Mouse (Mus musculus) heart, embryonic 11.5 days (tissue): ENCODE results near the gene Mfrp. TPM values are rescaled to one million over a fixed set of nuclear protein-coding genes. Genes with fewer than 3 reads are reported as not detected.
A peak's percentile ranks its signal among the peaks of the same experiment; 100 is the strongest.

ENCODE experiments used
- ATAC-seq: fragments of 200-750 bp; cut with Nextera tagmentation; replicated peaks from 2 replicates; pipeline ENCODE4 v1.8.0; 2017; ENCODE audit warnings: moderate library complexity; ENCODE audit not compliant: insufficient number of reproducible peaks, low FRiP score, low TSS enrichment
- H3K27ac ChIP-seq: fragments of 300-500 bp; sonication (generic); 2 replicates; pipeline ENCODE4 v1.5.1; 2014; ENCODE audit warnings: mild to moderate bottlenecking, low read depth, low read length
- H3K27me3 ChIP-seq: fragments of 300-500 bp; sonication (generic); 2 replicates; pipeline ENCODE4 v1.6.1; 2014; ENCODE audit warnings: mild to moderate bottlenecking, low read length, mixed read lengths; ENCODE audit not compliant: control insufficient read depth, insufficient read depth
- H3K36me3 ChIP-seq: fragments of 300-500 bp; sonication (generic); 2 replicates; pipeline ENCODE4 v1.6.1; 2014; ENCODE audit warnings: mild to moderate bottlenecking, low read length, moderate library complexity, mixed read lengths; ENCODE audit not compliant: control insufficient read depth, insufficient read depth
- H3K4me1 ChIP-seq: fragments of 300-500 bp; sonication (generic); 2 replicates; pipeline ENCODE4 v1.6.1; 2014; ENCODE audit warnings: low read length; ENCODE audit not compliant: control insufficient read depth, insufficient read depth
- H3K4me2 ChIP-seq: fragments of 300-500 bp; sonication (generic); 2 replicates; pipeline ENCODE4 v1.6.1; 2014; ENCODE audit warnings: mild to moderate bottlenecking, moderate library complexity
- H3K4me3 ChIP-seq: fragments of 300-500 bp; sonication (generic); 2 replicates; pipeline ENCODE4 v1.5.1; 2014; ENCODE audit warnings: low read depth, low read length
- H3K9ac ChIP-seq: fragments of 300-500 bp; sonication (generic); 2 replicates; pipeline ENCODE4 v1.6.1; 2014; ENCODE audit warnings: mild to moderate bottlenecking, low read depth, low read length, moderate library complexity
- H3K9me3 ChIP-seq: fragments of 300-500 bp; sonication (generic); replicated peaks from 2 replicates; pipeline ENCODE4 v1.6.1; 2016; ENCODE audit warnings: low read length; ENCODE audit not compliant: control insufficient read depth
- WGBS: fragments of 180-500 bp; shearing (Covaris S2); extraction: QIAGEN DNeasy Blood & Tissue Kit; methylation state at CpG from one replicate; pipeline ENCODE4 v1.1.7; 2014; ENCODE audit not compliant: insufficient replicate concordance; 5-methylcytosine and 5-hydroxymethylcytosine counted together
- polyA plus RNA-seq: library from polyadenylated mRNA; unstranded; fragments of >200 nt; fragmentation: Nextera tagmentation; extraction: Ambion mirVana; gene quantifications from 2 replicates; pipeline ENCODE4 v1.2.1, GENCODE M21; 2014

Gene Mfrp
- polyA plus RNA-seq, 1 experiment from 2014 or later, result 0.16 TPM

DNA sequence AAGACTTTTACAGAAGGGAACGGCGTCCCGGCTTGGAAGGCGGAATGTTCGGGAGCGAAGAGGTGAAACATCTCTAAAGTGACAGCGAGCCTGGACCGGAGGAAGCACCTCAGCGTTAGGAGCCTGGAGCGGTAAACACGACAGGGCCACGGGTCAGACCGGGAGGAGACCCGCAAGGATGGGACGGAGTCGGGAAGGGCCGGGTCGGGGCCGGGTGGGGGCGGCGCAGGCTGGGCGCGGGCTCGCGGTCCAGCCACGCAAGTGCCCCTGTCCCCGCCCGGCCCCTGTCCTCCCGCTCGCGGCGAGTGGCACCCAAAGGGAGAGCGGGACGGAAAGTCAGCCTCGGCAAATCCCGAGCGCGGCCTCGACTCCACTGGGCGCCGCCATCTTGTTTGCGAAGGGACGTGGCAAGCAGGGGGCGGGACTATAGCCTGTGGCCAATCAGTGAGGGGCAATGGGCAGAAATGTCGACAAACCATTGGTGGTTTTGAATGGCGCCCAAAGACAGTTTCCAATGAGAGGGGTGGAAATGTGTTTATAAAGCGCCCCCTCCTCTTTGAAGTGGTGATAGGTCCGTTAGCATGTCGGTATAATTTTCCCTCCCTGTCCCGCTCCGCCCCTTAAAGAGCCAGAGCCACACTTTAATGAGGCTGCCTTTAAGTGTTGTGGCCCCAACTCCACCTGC is 11.7 kb downstream of the Mfrp start, which contains the start of the genes Gm49380 and Rnf26:
Gene Gm49380 (minus strand): TSS at position 396 of the 685 bp plus-strand sequence.
Gene Rnf26 (minus strand): TSS at position 413 of the 685 bp plus-strand sequence.
- under 1% methylated on average over 51 of the region's 51 CpGs for WGBS
- no peaks in the 10 kb centered on the region for H3K27me3 ChIP-seq
- 0 out of 2 replicates have a peak, but pooled peaks cover 4% of the 10 kb centered on the region for H3K36me3 ChIP-seq
- H3K4me3 ChIP-seq, result peak within 1 kb of the TSS; percentile 82
- H3K9me3 ChIP-seq, result no peaks in the 10 kb centered on the region
- ATAC-seq, result peak; percentile 92
- peak within 1 kb of the TSS; percentile 64 for H3K4me2 ChIP-seq
- peaks cover 23% of the 10 kb centered on the region for H3K4me1 ChIP-seq
- H3K9ac ChIP-seq, result peak within 1 kb of the TSS; percentile 93
- H3K27ac ChIP-seq, result peak within 1 kb of the TSS; percentile 66

- Histone ChIP-seq H3K4me2 (no peak overlapping the region), H3K27ac (no peak overlapping the region), H3K36me3 (no peaks in the 10 kb centered on the region), H3K9me3 (no peaks in the 10 kb centered on the region), H3K9ac (no peak overlapping the region), H3K4me1 (peaks cover 11% of the 10 kb centered on the region), H3K27me3 (no peaks in the 10 kb centered on the region), H3K4me3 (no peak overlapping the region)
- no peak for ATAC-seq
- 59% methylated on average over 2 of the region's 2 CpGs for WGBS
These were observed 12.9 kb downstream of the Mfrp start for GRCm38 (mm10) chr9:44114453-44114852.

DNA sequence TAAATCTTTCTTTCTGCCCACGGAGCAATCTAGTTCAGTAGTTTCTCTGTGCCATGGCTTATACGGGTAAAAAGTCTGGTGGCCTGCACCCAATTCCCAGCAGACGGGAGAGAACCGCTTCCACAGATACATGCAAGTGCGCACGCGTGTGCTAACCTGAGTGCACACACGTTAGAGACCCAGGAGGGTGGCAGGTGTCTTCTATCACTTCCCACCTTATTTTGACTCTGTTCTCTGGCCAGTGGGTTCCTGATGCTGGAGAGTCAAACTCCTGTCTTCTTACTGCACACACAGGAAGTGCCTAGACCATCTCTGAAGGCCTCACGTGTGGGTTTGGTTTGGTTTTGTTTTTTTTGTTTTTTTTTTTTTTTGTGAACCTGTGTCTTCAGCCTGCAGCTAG is 14.1 kb downstream of the Mfrp start:
- Histone ChIP-seq H3K36me3 (no peaks in the 10 kb centered on the region), H3K4me2 (no peak overlapping the region), H3K4me3 (no peak overlapping the region), H3K9me3 (no peaks in the 10 kb centered on the region), H3K4me1 (no peaks in the 10 kb centered on the region; the same call in none of the 2 replicates), H3K9ac (no peak overlapping the region), H3K27me3 (no peaks in the 10 kb centered on the region), H3K27ac (no peak overlapping the region)
- no peak for ATAC-seq
- WGBS, result 85% methylated on average over 9 of the region's 9 CpGs

GRCm38 (mm10) chr9:44116182-44116581 is 14.7 kb downstream of the Mfrp start:
- H3K27me3 ChIP-seq, result no peaks in the 10 kb centered on the region
- no peaks in the 10 kb centered on the region for H3K36me3 ChIP-seq
- H3K4me2 ChIP-seq, result no peak overlapping the region
- no peak overlapping the region for H3K9ac ChIP-seq
- no peak overlapping the region for H3K4me3 ChIP-seq
- H3K4me1 ChIP-seq, result no peaks in the 10 kb centered on the region; the same call in 1 of the 2 replicates
- no peak for ATAC-seq
- H3K27ac ChIP-seq, result no peak overlapping the region
- H3K9me3 ChIP-seq, result no peaks in the 10 kb centered on the region
- WGBS, result 81% methylated on average over 4 of the region's 4 CpGs

- Histone ChIP-seq H3K27me3 (no peaks in the 10 kb centered on the region), H3K27ac (no peak overlapping the region), H3K4me3 (no peak overlapping the region), H3K36me3 (no peaks in the 10 kb centered on the region), H3K4me2 (no peak overlapping the region), H3K9me3 (no peaks in the 10 kb centered on the region), H3K4me1 (no peaks in the 10 kb centered on the region; the same call in 1 of the 2 replicates), H3K9ac (no peak overlapping the region)
- ATAC-seq, result no peak
- whole genome bisulfite sequencing, result 41% methylated on average over 5 of the region's 5 CpGs
These were observed 17.5 kb downstream of the Mfrp start for GRCm38 (mm10) chr9:44119011-44119410.

DNA sequence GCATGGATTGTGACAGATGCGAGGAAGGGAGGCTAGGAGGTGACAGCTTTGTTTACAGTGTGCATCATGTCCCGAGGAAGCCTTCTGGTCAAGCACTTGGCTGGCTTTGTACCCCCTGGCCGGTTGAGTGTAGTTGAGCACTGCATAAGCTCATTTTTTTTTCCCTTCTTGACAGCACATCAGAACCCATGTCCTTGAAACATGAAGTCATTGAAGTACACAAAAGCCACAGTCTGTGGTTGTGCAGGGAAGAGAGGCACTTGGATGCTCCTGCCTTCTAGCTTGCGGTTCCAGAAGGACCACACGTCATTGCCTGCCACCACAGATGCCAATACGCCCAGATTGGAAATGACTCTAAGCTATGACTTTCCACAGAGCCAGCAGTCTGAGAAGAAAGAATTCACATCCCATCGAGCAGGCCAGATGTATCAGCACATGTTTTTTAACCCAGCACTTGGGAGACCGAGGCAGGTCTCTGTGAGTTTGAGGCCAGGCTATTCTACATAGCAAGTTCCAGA is 18.5 kb downstream of the Mfrp start:
- Histone ChIP-seq H3K9ac (no peak overlapping the region), H3K27ac (no peak overlapping the region), H3K27me3 (no peaks in the 10 kb centered on the region), H3K4me3 (no peak overlapping the region), H3K4me2 (no peak overlapping the region), H3K4me1 (no peaks in the 10 kb centered on the region), H3K36me3 (no peaks in the 10 kb centered on the region), H3K9me3 (no peaks in the 10 kb centered on the region)
- 75% methylated on average over 8 of the region's 8 CpGs for WGBS
- no peak for ATAC-seq

- H3K4me3 ChIP-seq, result no peak overlapping the region
- no peak for ATAC-seq
- no peak overlapping the region for H3K27ac ChIP-seq
- WGBS, result 69% methylated on average over 6 of the region's 6 CpGs
- no peak overlapping the region for H3K4me2 ChIP-seq
- no peak overlapping the region for H3K9ac ChIP-seq
- peaks cover 3% of the 10 kb centered on the region; the same call in 1 of the 2 replicates for H3K4me1 ChIP-seq
- no peaks in the 10 kb centered on the region for H3K27me3 ChIP-seq
- no peaks in the 10 kb centered on the region for H3K9me3 ChIP-seq
- no peaks in the 10 kb centered on the region for H3K36me3 ChIP-seq
These were observed 22.8 kb downstream of the Mfrp start for GRCm38 (mm10) chr9:44124317-44124716.

GRCm38 (mm10) chr9:44125026-44125425 is 23.5 kb downstream of the Mfrp start:
- Histone ChIP-seq H3K9ac (no peak overlapping the region), H3K36me3 (no peaks in the 10 kb centered on the region), H3K27ac (no peak overlapping the region), H3K4me2 (no peak overlapping the region), H3K9me3 (no peaks in the 10 kb centered on the region), H3K4me1 (peaks cover 7% of the 10 kb centered on the region; the same call in 1 of the 2 replicates), H3K4me3 (no peak overlapping the region), H3K27me3 (no peaks in the 10 kb centered on the region)
- ATAC-seq, result no peak
- 44% methylated on average over 5 of the region's 5 CpGs for WGBS
